17 mouse cellular contexts compared by ENCODE assay signal in genomic region chr4:100661154-100661553, GRCm38 (mm10).
DNase-seq lines count a peak whose midpoint lies in the region; ATAC-seq and TF ChIP-seq lines count a peak whose summit lies in the region.
"Had no signal": no experiment of that assay in that cellular context is flagged by ENCODE, and none has a peak within 500 bp of the region (broad histone marks: within the 10 kb centered on the region; RNA-seq: fewer than 3 reads in every experiment).

No protein-coding gene starts in this region.

- no peak for TF ChIP-seq CTCF in forebrain, postnatal 0 days (IDR thresholded peaks at IDR 0.05; ENCODE audit: low read depth)

- H3K4me2 ChIP-seq in forebrain, postnatal 0 days (ENCODE audit: low read depth): no peak overlapping the region
- H3K4me2 ChIP-seq in forebrain, embryonic 11.5 days (ENCODE audit: low read depth, low read length, severe bottlenecking): no peak overlapping the region
- H3K4me2 ChIP-seq in intestine, embryonic 15.5 days (replicated peaks): no peak overlapping the region
- H3K4me2 ChIP-seq in kidney, embryonic 15.5 days: no peak overlapping the region
- H3K4me2 ChIP-seq: forebrain, embryonic 12.5 days; liver, embryonic 15.5 days; stomach, embryonic 15.5 days had no signal

- ATAC-seq in forebrain, postnatal 0 days: peak; percentile 82
- ATAC-seq in forebrain, embryonic 11.5 days (replicated peaks; ENCODE audit: low FRiP score): no peak
- no peak for ATAC-seq in intestine, embryonic 15.5 days
- ATAC-seq in kidney, embryonic 15.5 days (replicated peaks; ENCODE audit: low FRiP score): no peak
- ATAC-seq: hindbrain, postnatal 0 days had no signal

- no peaks in the 10 kb centered on the region for H3K4me1 ChIP-seq in forebrain, postnatal 0 days (ENCODE audit: insufficient read depth)
- H3K4me1 ChIP-seq in forebrain, embryonic 11.5 days (replicated peaks; ENCODE audit: control insufficient read depth, insufficient read depth, low read length): no peaks in the 10 kb centered on the region
- no peaks in the 10 kb centered on the region for H3K4me1 ChIP-seq in intestine, embryonic 15.5 days (replicated peaks)
- no peaks in the 10 kb centered on the region for H3K4me1 ChIP-seq in kidney, embryonic 15.5 days
- H3K4me1 ChIP-seq: liver, embryonic 15.5 days; stomach, embryonic 15.5 days had no signal

- H3K27ac ChIP-seq in forebrain, postnatal 0 days (ENCODE audit: low read depth, low read length): no peak overlapping the region
- no peak overlapping the region for H3K27ac ChIP-seq in forebrain, embryonic 11.5 days (ENCODE audit: low read depth, low read length)
- H3K27ac ChIP-seq in intestine, embryonic 15.5 days: no peak overlapping the region
- no peak overlapping the region for H3K27ac ChIP-seq in kidney, embryonic 15.5 days
- H3K27ac ChIP-seq: forebrain, embryonic 12.5 days; hindbrain, postnatal 0 days; limb, embryonic 10.5 days; liver, embryonic 15.5 days; stomach, embryonic 15.5 days had no signal

- peak; percentile 39 for DNase-seq in forebrain, postnatal 0 days
- no peak for DNase-seq in forebrain, embryonic 11.5 days (ENCODE audit: low spot score)
- peak; percentile 8 for DNase-seq in right cerebral cortex, postnatal 14 days
- no peak for DNase-seq in right cerebral cortex, postnatal 36 days (ENCODE audit: low spot score in 2 of 2)
- peak; percentile 53 for DNase-seq in layer of hippocampus, adult 11-12 months (ENCODE audit: low spot score)
- no peak for DNase-seq in kidney, postnatal 25 days
- DNase-seq: cerebellum, adult 2 months; kidney, postnatal 14 days; thymus, postnatal 25 days had no signal

- H3K9me3 ChIP-seq in forebrain, postnatal 0 days (ENCODE audit: low read length): no peaks in the 10 kb centered on the region
- H3K9me3 ChIP-seq in forebrain, embryonic 11.5 days (ENCODE audit: control insufficient read depth, low read length): no peaks in the 10 kb centered on the region
- no peaks in the 10 kb centered on the region for H3K9me3 ChIP-seq in intestine, embryonic 15.5 days
- no peaks in the 10 kb centered on the region for H3K9me3 ChIP-seq in kidney, embryonic 15.5 days (replicated peaks)
- H3K9me3 ChIP-seq: forebrain, embryonic 12.5 days; G1E; limb, embryonic 10.5 days; liver, embryonic 15.5 days; stomach, embryonic 15.5 days had no signal

- H3K36me3 ChIP-seq in forebrain, postnatal 0 days (ENCODE audit: insufficient read depth): no peaks in the 10 kb centered on the region
- no peaks in the 10 kb centered on the region for H3K36me3 ChIP-seq in forebrain, embryonic 11.5 days (ENCODE audit: control insufficient read depth, insufficient read depth, low read length)
- no peaks in the 10 kb centered on the region for H3K36me3 ChIP-seq in intestine, embryonic 15.5 days
- H3K36me3 ChIP-seq in kidney, embryonic 15.5 days: no peaks in the 10 kb centered on the region
- H3K36me3 ChIP-seq: forebrain, embryonic 12.5 days; G1E; limb, embryonic 10.5 days; liver, embryonic 15.5 days; stomach, embryonic 15.5 days had no signal

- no peaks in the 10 kb centered on the region for H3K27me3 ChIP-seq in forebrain, postnatal 0 days (ENCODE audit: insufficient read depth, low read length)
- no peaks in the 10 kb centered on the region for H3K27me3 ChIP-seq in forebrain, embryonic 11.5 days (ENCODE audit: control insufficient read depth, insufficient read depth, low read length)
- H3K27me3 ChIP-seq in intestine, embryonic 15.5 days (replicated peaks): no peaks in the 10 kb centered on the region
- no peaks in the 10 kb centered on the region for H3K27me3 ChIP-seq in kidney, embryonic 15.5 days
- H3K27me3 ChIP-seq: forebrain, embryonic 12.5 days; liver, embryonic 15.5 days; stomach, embryonic 15.5 days had no signal

- 91% methylated on average over 1 of the region's 1 CpGs for WGBS in forebrain, postnatal 0 days
- 88% methylated on average over 1 of the region's 1 CpGs for WGBS in forebrain, embryonic 11.5 days
- 68% methylated on average over 1 of the region's 1 CpGs for WGBS in intestine, embryonic 15.5 days
- WGBS in kidney, embryonic 15.5 days: 70% methylated on average over 1 of the region's 1 CpGs

- no peak overlapping the region for H3K9ac ChIP-seq in forebrain, postnatal 0 days
- H3K9ac ChIP-seq in forebrain, embryonic 11.5 days (ENCODE audit: low read length): no peak overlapping the region
- no peak overlapping the region for H3K9ac ChIP-seq in intestine, embryonic 15.5 days
- H3K9ac ChIP-seq in kidney, embryonic 15.5 days: no peak overlapping the region
- H3K9ac ChIP-seq: forebrain, embryonic 12.5 days; liver, embryonic 15.5 days; stomach, embryonic 15.5 days had no signal

- no peak overlapping the region for H3K4me3 ChIP-seq in forebrain, postnatal 0 days (ENCODE audit: low read depth, low read length)
- no peak overlapping the region for H3K4me3 ChIP-seq in forebrain, embryonic 11.5 days (ENCODE audit: low read depth, low read length)
- H3K4me3 ChIP-seq in intestine, embryonic 15.5 days (replicated peaks): no peak overlapping the region
- no peak overlapping the region for H3K4me3 ChIP-seq in kidney, embryonic 15.5 days (replicated peaks)
- H3K4me3 ChIP-seq: forebrain, embryonic 12.5 days; limb, embryonic 10.5 days; liver, embryonic 15.5 days; stomach, embryonic 15.5 days had no signal

Comparison
In these comparisons a context has a peak if more than half of its experiments do, and no peak if none do; other contexts are left out.
1. DNase-seq: peak in forebrain, postnatal 0 days (single experiment), right cerebral cortex, postnatal 14 days (single experiment) and layer of hippocampus, adult 11-12 months (single experiment); none in forebrain, embryonic 11.5 days (single experiment), right cerebral cortex, postnatal 36 days (0 of 2) and kidney, postnatal 25 days (0 of 2).